Mouse (Mus musculus) spleen, embryonic (tissue): ENCODE data around the gene Cd200r3.

ENCODE experiments used
- CTCF ChIA-PET: fragments of 350-600 bp; sonication (Branson Sonifier 250); formaldehyde crosslinking; loops from one replicate; lab custom pipeline; 2022; lab: Charles Lee

The Cd200r3 gene

DNA sequence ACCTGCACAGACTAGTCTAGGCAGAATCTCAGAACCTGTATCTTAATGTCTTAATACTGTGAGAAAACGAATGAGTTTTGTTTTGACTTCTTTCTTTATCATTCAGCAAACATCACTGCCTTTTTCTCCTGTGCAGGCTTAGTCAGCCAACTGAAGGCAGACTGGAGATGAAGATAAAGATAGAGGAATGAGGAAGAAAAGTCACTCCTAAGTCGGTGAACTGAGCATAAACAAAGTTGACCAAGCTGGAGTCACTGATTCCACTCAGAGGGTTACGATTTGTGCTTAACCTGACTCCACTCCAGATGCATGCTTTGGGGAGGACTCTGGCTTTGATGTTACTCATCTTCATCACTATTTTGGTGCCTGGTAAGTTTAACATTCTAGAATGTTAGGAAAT lies at the start of gene Cd200r3:
Gene Cd200r3 (plus strand): TSS at position 211 of the 400 bp plus-strand sequence.
- CTCF ChIA-PET: no interaction called here

DNA sequence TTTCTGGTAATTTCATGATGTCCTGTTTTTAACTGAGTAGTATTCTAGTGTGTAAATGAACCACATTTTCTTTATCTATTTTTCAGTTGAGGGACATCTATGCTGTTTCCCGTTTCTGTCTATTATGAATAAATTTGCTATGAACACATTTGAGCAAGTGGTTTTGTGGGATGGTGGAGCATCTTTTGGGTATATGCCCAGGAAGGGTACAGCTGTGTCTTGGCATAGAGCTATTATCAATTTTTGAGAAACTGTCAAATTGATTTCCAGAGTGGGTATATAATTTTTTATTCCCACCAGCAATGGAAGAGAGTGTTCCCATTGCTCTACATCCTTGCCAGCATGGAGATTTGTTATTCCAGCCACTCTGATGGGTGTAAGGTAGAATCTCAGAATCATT lies 11.5 kb upstream of the Cd200r3 start:
- CTCF ChIA-PET: no interaction called here

DNA sequence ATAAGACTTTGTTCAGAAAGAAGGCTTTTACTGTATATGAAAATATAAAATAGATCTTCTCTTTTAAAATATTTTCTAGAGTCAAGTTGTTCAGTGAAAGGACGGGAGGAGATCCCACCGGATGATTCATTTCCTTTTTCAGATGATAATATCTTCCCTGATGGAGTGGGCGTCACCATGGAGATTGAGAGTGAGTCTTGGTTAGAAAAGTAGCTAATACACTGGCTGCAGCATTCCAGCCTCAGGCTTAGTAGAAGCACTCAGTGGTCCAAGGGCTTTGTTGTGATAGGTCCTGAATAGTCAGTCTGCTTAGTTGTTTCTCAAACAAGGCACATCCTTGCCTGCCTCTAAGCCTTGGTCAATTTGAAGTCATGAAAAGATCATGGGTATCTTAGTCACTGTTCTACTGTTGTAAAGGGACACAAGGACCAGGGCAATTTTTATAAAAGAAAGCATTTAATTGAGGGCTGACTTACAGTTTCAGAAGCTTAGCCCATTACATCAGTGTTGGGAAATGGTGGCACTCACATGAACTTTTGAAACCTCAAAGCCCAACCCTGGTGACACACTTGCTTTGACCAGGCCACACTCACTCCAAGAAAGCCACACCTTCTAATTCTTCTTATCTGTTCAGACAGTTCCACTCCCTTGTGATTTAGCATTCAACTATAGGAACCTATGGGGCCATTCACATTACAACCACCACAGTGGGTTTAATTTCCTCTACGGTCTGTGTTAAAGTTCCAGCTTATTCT lies 8.1 kb downstream of the Cd200r3 start:
- CTCF ChIA-PET: no interaction called here

DNA sequence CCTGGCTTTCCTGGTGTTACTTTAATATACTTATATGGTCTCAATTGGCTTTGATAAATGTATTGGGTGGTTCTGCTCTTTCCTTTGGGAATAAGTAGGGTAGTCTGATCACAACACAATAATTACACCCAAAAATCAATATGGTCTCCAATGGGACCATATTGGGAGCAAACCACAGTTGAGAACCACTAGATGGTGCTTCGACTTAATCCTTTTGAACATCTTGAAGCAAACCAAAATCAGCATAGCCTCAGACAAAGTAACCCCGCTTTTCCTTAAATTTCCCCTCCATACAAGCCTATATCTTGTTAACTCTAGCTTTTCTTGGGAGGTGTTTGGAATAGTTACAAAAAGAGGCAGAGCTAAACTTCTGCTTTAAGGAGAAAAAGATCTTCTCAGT lies 18.8 kb downstream of the Cd200r3 start:
- CTCF ChIA-PET: no interaction called here

DNA sequence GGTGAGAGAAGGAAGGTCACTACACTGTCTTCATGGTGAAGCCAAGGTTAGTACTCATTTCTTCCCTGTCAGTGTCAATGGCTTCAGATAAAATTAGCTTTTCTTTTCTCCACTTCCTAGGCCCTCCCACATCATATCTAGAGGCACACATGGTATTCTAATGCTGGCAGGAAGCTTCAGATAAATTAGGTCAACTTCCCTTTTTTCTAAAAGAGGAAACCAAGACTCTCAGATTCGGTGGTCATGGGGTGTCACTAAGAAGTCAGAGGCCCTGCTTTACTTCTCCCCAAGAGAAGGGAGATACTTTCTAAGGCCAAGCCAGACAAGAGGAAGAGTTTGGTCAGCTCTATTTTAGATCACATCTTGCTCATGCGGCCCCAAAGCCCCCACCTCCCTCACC lies 19.3 kb downstream of the Cd200r3 start:
- CTCF ChIA-PET: no interaction called here

DNA sequence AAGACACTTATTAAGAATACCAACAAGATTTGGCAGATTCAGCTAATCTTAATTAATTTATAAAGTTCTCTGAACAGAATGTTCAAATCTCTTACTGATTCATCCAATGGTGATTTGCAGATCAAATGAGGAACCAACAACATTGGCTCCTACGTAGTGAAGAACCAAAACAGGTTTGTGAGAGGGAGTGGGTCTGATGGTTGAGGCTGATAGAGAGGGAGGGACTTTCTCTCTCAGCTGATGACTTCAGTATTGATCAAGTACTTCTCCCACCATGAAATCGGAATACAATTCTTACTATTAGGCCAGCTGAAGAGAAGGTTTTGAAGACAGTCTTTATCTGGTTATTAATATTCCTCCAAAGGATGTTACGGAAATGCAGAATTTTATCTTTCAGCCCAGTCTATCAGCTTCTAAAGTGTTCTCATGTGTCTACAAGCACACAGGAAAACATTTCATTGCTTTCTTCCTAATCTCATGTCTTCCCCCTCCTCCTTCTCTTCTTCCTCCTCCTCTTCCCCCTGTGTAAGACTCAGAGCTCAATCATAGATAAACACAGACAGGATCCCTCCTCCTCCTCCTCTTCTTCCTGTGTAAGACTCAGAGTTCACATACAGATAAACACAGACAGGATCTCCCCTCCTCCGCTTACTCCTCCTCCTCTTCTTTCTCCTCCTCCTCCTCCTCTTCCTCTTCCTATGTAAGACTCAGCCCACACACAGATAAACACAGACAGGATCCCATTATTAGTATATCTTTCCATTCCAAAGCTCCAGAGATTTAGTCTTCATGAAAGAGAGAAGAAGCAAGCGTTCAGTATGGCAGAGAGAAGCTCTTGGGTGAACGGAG lies 21.3 kb downstream of the Cd200r3 start:
- CTCF ChIA-PET: no interaction called here

DNA sequence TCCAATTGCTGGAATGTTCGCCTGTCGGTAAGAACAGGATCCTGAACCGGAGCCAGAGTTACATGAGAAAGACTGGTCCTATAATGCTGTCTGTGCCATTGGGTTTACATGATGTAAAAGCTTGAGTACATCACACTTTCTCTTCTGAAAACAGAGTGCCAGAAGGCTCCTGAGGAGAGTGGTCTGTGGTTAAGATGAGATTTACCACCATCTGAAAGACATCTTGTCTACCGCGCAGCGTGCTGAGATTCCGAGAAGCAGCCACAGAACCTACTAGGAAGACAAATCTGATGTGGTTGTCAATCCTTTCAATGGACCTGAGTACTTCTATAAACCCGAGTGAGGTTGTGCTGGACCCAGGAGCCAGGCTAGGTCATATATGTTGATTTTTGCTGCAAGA lies 21.9 kb downstream of the Cd200r3 start:
- CTCF ChIA-PET: no interaction called here

DNA sequence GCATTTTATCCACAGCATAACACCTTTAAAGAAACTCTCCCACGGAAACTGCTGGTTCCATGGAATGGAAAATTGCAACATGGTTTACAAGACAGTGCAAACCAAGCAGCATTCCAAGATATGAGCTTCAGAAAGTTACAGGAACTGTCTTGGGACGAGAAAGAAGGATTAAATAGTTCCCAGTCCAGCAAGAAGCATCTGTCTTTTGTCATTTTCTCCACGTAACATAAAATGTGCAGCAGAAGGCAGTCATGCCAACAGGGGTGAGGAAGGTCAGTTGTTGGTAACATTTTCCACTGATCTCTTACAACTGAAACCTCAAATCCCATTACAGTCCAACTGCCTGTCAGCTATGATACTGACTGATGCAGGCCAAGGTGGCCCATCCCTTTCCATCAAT lies 22.4 kb downstream of the Cd200r3 start:
- CTCF ChIA-PET: no interaction called here

DNA sequence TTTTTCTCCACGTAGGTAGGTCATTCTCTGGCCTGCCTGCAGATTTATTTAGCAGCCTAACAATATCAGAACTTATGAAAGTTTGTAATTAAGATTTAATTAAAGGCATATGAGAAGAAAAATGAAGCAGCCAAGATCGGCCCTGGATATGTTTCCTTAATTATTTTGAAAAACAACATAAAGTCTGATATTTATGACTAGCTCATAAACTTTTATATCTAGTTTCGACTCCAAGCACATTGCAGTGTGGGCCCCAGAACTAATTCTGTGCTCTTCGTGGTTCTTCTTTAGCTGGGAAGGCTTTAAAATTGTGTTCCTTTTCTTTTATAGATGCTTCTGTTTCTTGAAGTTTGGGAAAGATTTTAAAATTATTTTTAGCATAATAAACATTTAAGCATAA lies 23.4 kb downstream of the Cd200r3 start:
- CTCF ChIA-PET: no interaction called here

DNA sequence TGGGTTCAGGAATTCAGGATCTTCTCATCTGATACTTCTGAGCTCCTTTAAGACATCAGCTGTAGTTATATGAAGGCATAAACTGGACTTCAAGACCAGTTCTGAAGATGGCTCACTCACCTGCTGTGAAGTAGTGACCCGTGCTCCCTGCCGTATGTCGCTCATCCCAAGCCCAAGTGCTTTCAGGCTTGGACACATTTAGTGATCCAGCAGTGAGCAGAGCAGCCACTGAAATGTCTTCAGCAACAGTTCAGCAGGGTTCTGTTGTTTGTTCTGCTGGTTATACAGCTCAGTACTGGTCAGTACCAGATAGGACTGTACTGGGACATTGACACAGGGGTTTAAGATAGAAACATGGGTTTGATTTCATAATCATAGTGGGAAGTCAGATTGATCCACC lies 24.6 kb downstream of the Cd200r3 start:
- CTCF ChIA-PET: no interaction called here

DNA sequence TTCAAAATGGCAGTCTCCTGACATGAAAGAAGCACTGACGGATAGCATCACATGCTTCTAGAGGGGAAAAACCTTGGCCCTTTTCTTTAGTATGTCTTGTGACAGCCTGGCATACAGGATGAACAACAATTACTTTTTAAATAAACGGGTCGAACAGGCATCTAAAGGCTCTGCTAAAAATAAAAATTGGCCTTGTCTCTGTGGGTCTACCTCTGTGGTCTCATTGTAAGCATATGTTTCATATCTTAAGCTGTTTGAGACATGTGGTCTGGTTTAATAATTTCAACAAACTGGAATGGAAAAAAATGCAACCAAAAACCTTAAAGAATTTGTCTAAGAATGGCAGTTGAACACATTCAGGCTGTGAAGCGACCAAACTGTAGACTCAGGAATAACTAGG lies 27.4 kb downstream of the Cd200r3 start:
- CTCF ChIA-PET: no interaction called here

DNA sequence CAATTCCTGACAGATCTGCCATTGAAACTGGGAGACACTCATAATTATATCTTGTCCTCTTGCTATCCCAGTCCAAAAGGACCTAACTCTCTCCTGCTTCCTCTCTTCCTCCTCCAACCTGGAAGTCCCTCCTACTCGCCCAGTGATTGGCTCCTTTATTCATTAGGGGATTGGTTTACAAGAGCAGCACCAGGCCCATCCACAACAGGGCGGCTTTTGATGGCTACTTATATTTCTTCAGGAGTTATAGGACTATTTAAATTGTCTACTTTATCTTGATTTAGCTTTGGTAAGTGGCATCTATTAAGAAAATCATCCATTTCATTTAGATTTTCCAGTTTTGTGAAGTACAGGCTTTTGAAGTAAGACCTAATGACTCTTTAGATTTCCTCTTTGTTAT lies 30.6 kb downstream of the Cd200r3 start:
- CTCF ChIA-PET: no interaction called here

DNA sequence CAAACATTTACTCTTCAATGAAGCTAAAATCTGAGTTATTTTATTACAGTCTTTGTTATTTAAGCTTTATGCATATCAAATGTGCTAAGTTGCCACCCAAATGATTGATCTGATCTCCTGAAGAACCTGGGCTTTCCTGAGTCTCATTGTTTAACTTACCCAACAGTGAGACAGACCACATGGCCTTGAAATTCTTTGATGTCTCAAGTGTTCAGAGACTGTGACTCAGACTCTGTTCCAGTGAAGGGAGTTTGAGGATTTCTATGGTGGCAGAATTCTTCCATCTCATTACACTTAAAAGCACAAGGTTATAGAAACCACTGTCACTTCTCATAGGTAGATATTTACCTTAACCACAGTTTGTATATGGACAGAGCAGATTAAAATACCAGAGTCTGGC lies 32.6 kb downstream of the Cd200r3 start:
- CTCF ChIA-PET: interaction anchor here (0.8 kb wide), 1 partner anchor 585 kb away, joined by 5 read pairs; no protein-coding TSS in a partner anchor

DNA sequence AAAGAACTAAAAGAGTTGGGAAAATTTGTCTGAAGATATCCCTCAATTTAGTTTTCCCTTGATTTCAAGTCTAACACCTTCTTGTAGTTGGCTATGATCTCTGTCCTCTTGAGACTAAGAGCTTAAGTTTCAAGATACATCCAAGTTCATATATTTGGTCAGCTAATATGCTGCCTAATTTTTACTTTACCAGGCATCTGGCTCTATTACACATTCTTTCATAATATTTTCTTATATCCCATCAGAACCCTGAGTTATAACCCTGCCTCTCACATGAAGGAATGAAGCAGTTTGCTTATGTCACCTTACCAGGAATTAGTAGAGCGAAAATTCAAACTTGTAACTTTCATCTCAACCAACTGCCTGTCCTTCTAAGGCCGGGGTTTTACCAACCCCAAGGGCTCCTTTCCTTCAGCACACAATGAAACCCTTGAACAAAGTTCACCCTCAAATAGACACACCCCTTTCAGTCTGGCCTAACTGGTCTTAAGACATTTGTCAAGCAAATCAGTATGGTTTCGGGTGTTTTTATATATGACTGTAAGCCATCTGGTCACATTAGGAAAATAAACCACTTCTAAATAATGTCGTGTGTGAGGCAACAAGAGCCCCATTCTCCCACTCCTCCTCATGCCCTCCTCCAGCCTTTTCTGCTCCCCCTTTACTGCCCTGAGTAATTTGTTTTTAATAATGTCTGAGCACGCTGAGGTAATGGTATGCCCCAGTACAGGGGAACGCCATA lies 33.6 kb downstream of the Cd200r3 start:
- CTCF ChIA-PET: no interaction called here

DNA sequence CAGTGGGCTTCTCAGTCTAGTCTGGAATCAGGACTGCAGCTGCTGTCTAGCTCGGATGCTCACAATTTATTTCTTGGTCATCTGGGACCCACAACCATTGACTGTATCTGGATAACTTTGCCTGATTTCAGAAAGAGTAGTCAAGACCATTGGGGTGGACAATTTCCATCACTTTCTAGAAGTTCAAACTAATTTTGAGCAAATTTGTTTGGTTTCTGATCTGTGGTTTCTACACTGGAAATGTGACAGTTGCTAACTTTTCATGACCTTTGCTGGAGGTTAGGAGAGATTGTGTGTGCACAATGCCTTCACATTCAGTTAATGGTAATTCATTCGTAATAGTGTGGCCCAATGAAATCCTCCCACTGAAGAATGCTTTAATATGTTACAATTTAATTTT lies 34.7 kb downstream of the Cd200r3 start:
- CTCF ChIA-PET: no interaction called here

DNA sequence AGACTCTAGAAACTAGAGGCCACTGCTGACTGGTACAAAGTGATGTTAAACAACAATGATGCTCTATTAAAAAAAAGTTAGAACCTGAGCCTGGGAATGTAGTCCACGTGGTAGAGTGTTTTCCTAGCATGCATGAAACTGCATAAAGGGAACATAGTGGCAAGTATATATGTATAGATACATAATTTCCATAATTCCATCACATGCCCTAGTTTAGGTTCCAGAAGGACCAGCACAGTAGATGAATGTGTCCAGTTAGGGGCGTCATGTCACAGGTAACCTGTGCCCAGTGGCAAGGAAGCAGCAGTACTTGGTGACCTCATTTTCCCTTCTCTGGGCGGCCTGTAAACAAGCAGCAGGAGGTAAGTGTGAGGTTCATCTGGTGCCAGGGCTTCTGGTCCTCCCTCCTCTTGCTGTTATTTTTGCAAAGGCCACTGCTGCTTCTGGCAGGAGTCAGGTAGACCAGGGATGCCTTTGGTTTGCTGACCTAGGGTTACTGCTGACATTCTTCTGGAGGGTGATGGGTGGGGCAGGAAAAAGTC lies 35.9 kb downstream of the Cd200r3 start:
- CTCF ChIA-PET: no interaction called here

DNA sequence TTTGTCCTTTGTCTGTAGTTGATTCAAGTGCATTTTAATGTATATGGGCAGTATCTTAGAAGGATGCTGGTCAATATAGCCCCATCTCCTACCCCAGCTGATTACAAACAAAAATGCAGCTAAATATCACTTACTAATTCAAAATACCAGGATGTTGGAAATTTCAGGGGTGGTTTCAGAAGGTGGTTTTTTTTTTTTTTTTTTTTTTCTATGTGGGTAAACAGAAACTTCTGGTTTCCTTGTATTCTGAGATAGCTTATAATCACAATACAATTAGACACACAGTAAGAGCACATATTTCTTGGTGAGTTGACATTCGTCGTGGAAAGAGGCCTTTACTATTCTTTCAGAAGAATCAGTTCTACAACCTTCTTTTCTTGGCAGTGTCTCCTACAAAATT lies 39.5 kb downstream of the Cd200r3 start:
- CTCF ChIA-PET: no interaction called here

DNA sequence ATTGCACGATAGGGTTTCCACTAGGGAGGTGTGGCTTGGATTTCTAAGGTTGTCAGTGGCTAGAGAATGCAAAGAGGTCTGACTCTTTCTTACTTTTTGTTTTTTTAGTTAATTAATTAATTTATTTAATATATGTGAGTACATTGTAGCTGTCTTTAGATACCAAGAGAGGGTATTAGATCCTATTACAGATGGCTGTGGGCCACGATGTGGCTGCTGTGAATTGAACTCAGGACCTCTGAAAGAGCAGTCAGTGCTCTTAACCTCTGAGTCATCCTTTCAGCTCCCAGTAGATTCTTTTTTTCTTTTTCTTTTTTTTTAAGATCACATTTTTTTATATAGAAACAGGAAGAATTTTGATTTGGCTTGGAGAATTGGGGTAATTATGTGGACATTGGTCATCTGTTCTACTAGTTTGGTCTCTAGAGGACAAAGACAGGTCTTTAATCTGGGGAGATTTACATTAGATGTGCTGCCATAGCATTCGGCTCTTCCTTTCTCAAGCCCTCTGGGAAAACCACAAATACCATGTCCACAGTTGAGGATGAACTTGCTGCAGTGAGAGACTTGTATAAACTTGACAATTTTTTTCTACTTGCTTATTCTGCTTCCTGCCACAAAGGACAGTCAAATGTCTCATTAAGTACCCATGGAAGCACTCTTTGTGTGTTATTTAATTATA lies 40.0 kb downstream of the Cd200r3 start:
- CTCF ChIA-PET: no interaction called here

DNA sequence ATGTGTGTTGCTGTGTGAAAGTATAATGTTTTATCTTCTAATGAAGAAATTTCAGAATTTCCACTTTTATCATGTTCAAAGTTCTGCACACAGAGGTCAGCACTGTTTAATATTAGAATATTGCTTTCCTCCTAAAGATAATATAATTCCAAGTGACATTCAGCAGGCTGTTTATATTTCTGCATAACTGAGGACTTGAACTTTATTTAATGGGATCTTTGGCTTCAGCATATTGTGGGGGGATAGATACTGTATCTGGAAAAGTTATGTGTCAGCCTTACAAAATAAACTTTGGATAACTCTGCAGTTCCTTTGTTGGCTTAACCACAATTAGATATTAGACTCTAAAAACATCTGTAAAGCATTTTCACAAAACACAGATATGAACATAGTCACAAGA lies 40.6 kb downstream of the Cd200r3 start:
- CTCF ChIA-PET: no interaction called here

DNA sequence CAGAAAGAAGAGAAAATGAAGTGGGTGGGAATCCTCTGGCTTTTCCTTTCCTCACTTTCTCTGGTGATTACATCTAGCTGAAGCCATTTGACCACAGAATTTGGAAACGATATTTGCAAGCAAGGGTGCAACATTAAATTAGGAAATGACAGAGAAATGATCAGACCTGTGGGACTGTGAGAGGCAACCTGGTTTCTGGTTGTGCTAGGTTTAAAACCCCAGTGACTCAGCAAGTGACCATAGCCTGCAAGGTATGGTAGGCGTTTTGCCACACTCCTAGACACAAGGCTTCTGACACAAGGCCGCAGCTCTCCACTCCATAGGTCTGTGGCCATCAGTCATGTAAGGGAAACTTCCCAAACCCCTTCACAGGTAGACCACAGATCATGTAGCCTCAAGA lies 41.4 kb downstream of the Cd200r3 start:
- CTCF ChIA-PET: no interaction called here

DNA sequence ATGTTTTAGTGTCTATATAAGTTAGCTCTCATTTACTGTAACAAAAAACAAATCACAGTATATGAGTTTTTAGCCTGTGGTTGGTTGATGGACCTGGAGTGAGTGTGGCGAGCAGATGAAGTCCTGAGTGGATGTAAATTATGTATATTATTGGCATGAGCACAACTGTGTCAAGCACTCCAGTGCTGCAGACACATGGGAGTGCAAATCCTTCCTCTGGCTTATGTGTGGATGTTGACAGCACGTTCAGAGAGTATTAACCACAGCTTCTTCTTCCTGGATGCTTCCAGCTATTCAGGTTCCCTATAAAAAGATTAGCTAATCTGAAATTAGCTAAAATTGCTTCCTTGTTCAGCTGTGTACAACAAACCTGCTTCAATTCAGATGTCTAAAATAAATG lies 42.6 kb downstream of the Cd200r3 start:
- CTCF ChIA-PET: no interaction called here
